Mouse (Mus musculus) forelimb bud, embryonic 11.5 days (tissue): ENCODE data around the gene P2rx3.

Experiments used
- DNase-seq: peaks from one replicate; pipeline ENCODE4 v3.0.0-alpha.2; 2012; ENCODE audit warnings: low read depth, low spot score

P2rx3 gene

GRCm38 (mm10) chr2:84980188-84980587, 57.1 kb downstream of the P2rx3 start, which contains the start of gene Prg2:
Prg2 (plus strand) TSS chr2:84980461.
- DNase-seq, result no peak

- no peak for DNase-seq
These were observed 61.7 kb downstream of the P2rx3 start for GRCm38 (mm10) chr2:84975580-84975979.

- no peak for DNase-seq
These were observed 69.8 kb downstream of the P2rx3 start for GRCm38 (mm10) chr2:84967318-84967991.

GRCm38 (mm10) chr2:84964111-84964801, 73.0 kb downstream of the P2rx3 start:
- no peak for DNase-seq

GRCm38 (mm10) chr2:84962906-84963507, 74.3 kb downstream of the P2rx3 start:
- no peak for DNase-seq

- no peak for DNase-seq
These were observed 75.4 kb downstream of the P2rx3 start for GRCm38 (mm10) chr2:84961901-84962300.

- DNase-seq, result no peak
These were observed 76.0 kb downstream of the P2rx3 start for GRCm38 (mm10) chr2:84961300-84961699.

GRCm38 (mm10) chr2:84958588-84959264, 78.5 kb downstream of the P2rx3 start:
- no peak for DNase-seq

- DNase-seq, result peak; percentile 34
These were observed 81.0 kb downstream of the P2rx3 start for GRCm38 (mm10) chr2:84956274-84956673.

GRCm38 (mm10) chr2:84955435-84955834, 81.8 kb downstream of the P2rx3 start:
- no peak for DNase-seq

GRCm38 (mm10) chr2:84952693-84953092, 84.6 kb downstream of the P2rx3 start:
- DNase-seq, result no peak

- DNase-seq, result no peak
These were observed 85.0 kb downstream of the P2rx3 start for GRCm38 (mm10) chr2:84952251-84952650.

- DNase-seq, result no peak
These were observed 86.2 kb downstream of the P2rx3 start for GRCm38 (mm10) chr2:84951027-84951426.

GRCm38 (mm10) chr2:84948721-84949120, 88.5 kb downstream of the P2rx3 start:
- no peak for DNase-seq
